Mouse (Mus musculus): ENCODE results near the gene Spag6l. TPM values are rescaled to one million over a fixed set of nuclear protein-coding genes. Genes with fewer than 3 reads are reported as not detected.
A peak's percentile ranks its signal among the peaks of the same experiment; 100 is the strongest.
"Not testable (repeated sequence)": the region's sequence is repeated elsewhere in the genome, so short reads cannot be mapped to it uniquely, and the experiment has no call there.

The Spag6l gene
- total RNA-seq (2017) = 6.2 and 7.3 TPM in 2 replicates

DNA sequence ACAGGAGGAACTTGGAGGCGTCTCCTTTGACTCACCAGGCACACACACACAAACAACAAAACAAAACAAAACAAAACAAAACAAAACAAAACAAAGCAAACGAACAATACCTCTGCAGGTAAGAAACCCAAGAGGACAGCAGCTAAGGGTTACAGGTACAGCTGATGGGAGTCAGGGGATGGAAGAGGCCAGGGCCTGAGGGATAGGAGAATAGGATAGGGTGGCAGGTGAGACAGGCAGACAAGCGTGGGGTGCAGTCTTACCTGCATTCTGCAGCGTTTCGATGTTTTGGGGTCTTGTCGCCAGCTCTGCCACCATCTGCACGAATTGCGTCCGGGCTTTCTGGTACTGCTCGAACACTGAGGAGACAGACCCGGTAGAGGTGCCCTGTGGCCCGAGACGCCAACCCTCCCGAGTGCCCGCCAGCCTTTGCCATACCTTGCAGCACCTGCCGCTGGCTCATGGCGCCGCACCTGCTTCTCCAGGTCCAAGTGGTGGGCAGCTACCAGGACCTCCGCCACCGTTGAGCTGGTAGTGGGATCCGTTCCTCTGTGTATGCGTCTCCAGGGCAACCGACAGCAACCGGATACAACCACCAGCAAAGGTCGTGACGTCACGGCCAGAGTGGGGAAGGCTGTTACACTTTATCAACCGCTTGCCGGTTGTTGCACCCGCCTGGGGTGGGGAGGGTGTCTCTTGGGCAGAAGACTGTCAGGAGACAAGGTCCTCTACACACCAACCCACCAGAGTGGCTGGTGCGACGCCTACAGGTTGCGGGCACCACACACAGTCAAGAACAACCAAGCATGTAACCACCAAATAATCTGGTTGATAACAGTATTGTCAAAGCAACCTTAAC, at the start of gene Spag6l:
TSS of gene Spag6l (minus strand) at position 700 of the 859 bp plus-strand sequence.
- peak; percentile 98 for ATAC-seq (replicated peaks in 1 of 2; ENCODE audit: insufficient read depth in 1 of 2, low FRiP score in 2 of 2, low TSS enrichment in 1 of 2, low read depth in 1 of 2, poor library complexity in 2 of 2, severe bottlenecking in 2 of 2)

DNA sequence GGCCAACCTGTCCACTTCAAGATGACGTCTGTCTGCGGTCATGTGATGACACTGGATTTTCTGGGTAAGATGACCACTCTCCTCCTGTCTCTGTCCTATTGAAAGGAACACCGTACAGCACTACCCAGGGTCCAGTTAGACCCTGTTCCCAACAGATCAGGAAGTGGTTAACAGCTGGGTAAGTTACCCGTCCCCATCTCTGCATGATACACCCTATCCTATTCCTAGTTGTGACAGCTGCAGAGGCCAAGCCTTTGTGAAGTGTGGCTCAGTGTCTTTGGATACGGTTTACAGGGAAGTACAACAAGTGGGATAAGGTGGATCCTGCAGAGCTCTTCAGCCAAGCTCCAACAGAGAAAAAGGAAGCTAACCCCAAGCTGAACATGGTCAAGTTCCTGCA, 49.8 kb upstream of the Spag6l start:
- no peak for ATAC-seq (replicated peaks in 1 of 2; ENCODE audit: insufficient read depth in 1 of 2, low FRiP score in 2 of 2, low TSS enrichment in 1 of 2, low read depth in 1 of 2, poor library complexity in 2 of 2, severe bottlenecking in 2 of 2)

DNA sequence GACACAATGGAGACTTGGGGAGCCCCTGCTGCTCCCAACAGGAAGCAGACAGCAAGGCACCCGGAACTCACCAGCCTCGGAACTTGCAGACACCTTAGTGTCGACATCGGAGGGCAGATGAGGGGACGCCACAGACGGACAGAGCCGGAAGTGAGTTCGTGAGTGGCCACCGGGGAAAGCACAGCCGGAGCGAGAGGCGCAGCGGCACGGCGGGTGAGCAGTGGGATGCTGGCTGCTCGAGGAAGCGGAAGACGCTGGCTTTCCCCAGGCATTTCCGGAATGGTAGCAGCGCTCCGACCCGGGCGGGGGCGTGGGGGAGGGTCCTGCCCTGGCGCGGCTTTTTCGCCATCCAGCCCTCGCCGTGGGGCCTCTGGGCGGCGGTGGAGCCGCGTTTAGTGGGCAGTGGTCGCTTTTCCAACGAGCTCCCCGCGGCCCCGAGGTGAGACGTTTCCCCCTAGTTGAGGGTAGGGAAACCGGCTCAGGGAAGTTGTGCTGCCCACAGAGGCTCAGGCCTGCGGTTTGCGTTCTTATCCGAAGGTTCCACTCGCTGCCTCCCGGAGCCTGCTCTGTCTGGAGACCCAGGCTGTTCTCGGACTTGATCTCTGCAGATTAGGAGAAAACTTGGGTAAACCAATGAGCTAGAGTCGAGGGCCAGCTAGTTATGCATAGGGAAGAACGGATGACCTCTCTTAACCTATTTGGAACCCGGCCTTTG, 41.5 kb upstream of the Spag6l start, which contains the start of the genes Top3b and Vpreb1:
TSS of gene Top3b (plus strand) at position 120 of the 715 bp plus-strand sequence.
TSS of gene Vpreb1 (minus strand) at position 227 of the 715 bp plus-strand sequence.
- peak; percentile 94 to 98 for ATAC-seq (replicated peaks in 1 of 2; ENCODE audit: insufficient read depth in 1 of 2, low FRiP score in 2 of 2, low TSS enrichment in 1 of 2, low read depth in 1 of 2, poor library complexity in 2 of 2, severe bottlenecking in 2 of 2)

DNA sequence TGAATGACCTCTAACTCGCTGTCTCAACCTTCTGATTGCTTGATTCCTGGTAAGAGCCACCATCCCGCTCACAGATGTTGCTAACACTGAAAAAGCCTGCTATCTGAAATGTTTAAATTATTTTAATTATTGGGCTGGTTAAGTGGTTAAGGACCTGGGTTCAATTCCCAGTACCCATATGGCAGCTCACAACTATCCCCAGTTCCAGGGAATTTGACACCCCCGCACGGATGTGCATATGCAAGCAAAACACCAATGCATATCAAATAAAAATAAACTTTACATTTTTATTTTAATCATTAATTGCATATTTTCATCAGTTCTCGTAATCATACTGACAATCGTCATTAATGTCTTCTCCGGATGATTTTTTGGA, 41.0 kb upstream of the Spag6l start:
- ATAC-seq (replicated peaks in 1 of 2; ENCODE audit: insufficient read depth in 1 of 2, low FRiP score in 2 of 2, low TSS enrichment in 1 of 2, low read depth in 1 of 2, poor library complexity in 2 of 2, severe bottlenecking in 2 of 2) = no peak

DNA sequence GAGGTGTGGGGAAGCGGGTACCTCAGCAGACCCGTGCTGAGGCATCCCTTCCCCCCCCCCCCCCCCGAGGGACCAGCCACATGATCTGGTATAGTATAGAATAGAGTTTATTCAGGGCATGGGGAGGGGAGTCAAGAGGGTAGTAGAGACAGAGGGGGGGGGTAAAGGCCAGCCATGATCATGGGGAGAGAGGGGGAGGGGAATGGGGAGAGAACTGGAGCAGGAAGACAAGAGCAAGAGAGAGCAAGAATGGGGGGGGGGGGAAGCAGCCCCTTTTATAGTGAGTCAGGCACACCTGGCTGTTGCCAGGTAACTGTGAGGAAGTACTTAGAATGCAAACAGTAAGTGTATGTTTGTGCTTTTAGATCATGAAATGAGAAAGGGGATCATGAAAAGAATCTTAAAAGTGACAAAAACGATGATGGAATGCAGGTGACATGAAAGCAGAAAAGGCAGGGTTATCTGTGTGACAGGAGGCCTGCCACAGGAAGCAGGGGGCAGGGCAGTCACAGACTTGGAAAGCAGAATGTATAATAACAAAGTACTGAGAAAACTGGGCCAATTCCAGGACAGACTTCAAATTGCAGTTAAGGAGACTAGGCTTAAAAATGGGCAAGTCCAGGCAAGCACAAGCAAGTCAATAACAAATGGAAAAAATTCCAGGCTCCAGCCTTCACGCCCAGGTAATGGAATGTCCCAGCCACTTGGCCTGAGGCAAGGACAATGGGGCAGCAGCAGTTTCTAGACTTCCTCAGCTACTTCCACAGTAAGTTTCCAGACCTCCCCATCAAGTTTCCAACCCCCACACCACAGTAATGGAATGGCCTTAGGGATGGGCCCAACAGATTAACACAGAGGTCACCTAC, 36.7 kb upstream of the Spag6l start:
- ATAC-seq (replicated peaks in 1 of 2; ENCODE audit: insufficient read depth in 1 of 2, low FRiP score in 2 of 2, low TSS enrichment in 1 of 2, low read depth in 1 of 2, poor library complexity in 2 of 2, severe bottlenecking in 2 of 2) = peak; percentile 14 to 16; a peak in 1 of 4 replicates

GRCm38 (mm10) chr16:16865217-16865616, 36.0 kb upstream of the Spag6l start:
- peak; percentile 91 for ATAC-seq (replicated peaks in 1 of 2; ENCODE audit: insufficient read depth in 1 of 2, low FRiP score in 2 of 2, low TSS enrichment in 1 of 2, low read depth in 1 of 2, poor library complexity in 2 of 2, severe bottlenecking in 2 of 2)

DNA sequence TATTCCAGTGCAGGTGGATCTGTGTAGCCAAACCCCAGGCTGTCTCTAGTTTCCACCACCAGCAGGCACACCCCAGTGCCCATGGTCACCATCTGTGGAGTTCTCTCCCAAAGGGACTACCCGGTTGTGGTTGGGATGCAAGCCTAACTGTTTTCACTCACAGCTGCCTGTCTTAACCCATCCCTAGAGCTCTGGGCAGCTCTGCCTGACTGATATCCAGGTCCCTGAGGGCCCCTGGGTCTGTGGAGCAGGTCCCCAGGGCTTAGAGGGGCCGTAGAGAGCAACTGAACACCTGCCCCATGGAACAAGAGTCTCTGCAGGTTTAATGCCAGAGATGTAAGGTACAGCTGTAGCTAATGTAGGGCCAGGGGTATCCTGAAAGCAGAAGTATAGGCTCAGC, 34.7 kb upstream of the Spag6l start, which contains the start of gene Igll1:
TSS of gene Igll1 (minus strand) at position 8 of the 400 bp plus-strand sequence.
- no peak for ATAC-seq (replicated peaks in 1 of 2; ENCODE audit: insufficient read depth in 1 of 2, low FRiP score in 2 of 2, low TSS enrichment in 1 of 2, low read depth in 1 of 2, poor library complexity in 2 of 2, severe bottlenecking in 2 of 2)

GRCm38 (mm10) chr16:16862288-16862687, 33.0 kb upstream of the Spag6l start:
- ATAC-seq (replicated peaks in 1 of 2; ENCODE audit: insufficient read depth in 1 of 2, low FRiP score in 2 of 2, low TSS enrichment in 1 of 2, low read depth in 1 of 2, poor library complexity in 2 of 2, severe bottlenecking in 2 of 2) = no peak

DNA sequence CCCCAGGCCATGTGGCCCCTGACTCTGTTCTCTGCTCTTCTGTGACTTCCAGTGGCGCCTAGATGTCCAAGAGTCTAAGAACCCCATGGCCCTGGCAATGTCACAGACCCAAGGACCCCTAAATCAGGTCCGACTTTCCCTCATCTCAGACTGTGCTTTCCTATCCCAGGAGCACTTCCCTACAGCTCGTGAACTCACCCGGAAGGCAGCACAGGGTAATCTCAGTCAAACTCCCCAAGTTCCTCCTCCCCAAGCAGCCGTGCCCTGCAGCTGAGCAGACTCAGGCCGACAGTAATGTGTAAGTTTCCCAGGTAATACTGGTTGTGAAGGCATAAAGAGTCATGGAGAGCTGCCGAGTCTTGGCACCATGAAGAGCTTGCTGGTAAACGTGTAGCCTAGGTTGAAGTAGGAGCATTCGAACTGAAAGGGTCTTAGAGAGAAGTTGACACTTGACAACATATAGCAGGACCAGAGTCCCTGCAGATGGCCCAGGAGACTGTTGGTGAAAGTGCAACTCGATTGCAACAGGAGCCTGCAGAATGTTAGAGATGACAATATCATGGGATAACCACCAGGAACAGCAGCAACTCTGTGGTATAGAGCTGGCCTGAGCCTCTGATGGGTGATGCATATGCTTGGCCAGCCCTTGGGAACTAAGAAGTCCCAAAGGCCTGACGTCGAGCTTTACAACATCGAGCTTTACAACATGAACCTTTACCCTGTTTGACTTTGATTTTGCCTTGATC, 27.6 kb upstream of the Spag6l start:
- ATAC-seq (replicated peaks in 1 of 2; ENCODE audit: insufficient read depth in 1 of 2, low FRiP score in 2 of 2, low TSS enrichment in 1 of 2, low read depth in 1 of 2, poor library complexity in 2 of 2, severe bottlenecking in 2 of 2) = no peak

DNA sequence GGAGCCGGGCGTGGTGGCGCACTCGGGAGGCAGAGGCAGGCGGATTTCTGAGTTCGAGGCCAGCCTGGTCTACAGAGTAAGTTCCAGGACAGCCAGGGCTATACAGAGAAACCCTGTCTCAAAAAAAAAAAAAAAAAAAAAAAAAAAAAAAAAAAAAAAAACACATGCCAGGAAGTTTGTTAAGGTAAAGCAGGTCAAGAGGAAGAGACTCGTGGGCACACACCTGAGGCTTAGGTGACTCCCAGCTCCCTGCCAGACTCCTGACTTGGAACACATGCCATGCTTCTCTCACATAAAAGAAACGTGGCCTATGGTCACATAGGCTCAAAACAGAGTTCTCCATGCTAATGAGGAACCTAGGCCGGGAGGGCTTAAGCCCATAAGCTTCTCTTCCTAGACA, 26.8 kb upstream of the Spag6l start:
- not testable (repeated sequence) for ATAC-seq (replicated peaks in 1 of 2; ENCODE audit: insufficient read depth in 1 of 2, low FRiP score in 2 of 2, low TSS enrichment in 1 of 2, low read depth in 1 of 2, poor library complexity in 2 of 2, severe bottlenecking in 2 of 2)

GRCm38 (mm10) chr16:16855541-16855940, 26.3 kb upstream of the Spag6l start:
- no peak for ATAC-seq (replicated peaks in 1 of 2; ENCODE audit: insufficient read depth in 1 of 2, low FRiP score in 2 of 2, low TSS enrichment in 1 of 2, low read depth in 1 of 2, poor library complexity in 2 of 2, severe bottlenecking in 2 of 2)

DNA sequence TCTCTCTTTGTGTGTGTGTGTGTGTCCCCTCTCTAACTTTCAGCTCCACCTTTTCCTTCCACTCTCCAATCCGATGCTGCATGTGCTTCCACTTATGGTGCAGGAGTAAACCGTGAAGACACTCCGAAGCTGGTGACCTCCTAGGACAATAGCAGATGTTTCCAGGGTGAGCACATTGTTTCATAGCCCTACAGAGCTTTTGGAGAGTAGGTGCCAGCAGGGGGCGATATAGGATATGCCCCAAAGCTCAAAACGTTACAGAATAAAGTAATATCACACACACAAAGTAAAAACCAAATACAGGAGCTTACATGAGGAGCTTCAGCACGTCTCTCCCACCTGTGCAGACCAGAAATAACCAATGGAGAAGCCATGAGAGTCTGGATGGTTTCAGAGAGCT, 25.6 kb upstream of the Spag6l start:
- peak; percentile 85 to 86 for ATAC-seq (replicated peaks in 1 of 2; ENCODE audit: insufficient read depth in 1 of 2, low FRiP score in 2 of 2, low TSS enrichment in 1 of 2, low read depth in 1 of 2, poor library complexity in 2 of 2, severe bottlenecking in 2 of 2)

DNA sequence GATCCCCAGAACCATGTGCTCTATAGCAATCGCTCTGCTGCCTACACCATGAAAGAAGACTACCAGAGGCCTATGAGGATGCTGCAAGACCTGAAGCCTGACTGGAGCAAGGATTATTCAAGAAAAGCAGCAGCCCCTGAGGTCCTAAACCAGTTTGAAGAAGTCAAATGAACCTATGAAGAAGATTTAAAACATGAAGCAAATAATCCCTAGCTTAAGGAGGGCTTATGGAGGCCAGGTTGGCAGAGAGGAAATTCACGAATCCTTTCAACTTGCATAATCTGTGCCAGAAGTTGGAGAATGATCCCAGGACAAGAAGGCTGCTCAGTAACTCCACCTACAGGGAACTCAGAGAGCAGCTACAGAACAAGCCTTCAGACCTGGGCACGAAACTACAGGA, 23.2 kb upstream of the Spag6l start:
- no peak for ATAC-seq (replicated peaks in 1 of 2; ENCODE audit: insufficient read depth in 1 of 2, low FRiP score in 2 of 2, low TSS enrichment in 1 of 2, low read depth in 1 of 2, poor library complexity in 2 of 2, severe bottlenecking in 2 of 2)

- no peak for ATAC-seq (replicated peaks in 1 of 2; ENCODE audit: insufficient read depth in 1 of 2, low FRiP score in 2 of 2, low TSS enrichment in 1 of 2, low read depth in 1 of 2, poor library complexity in 2 of 2, severe bottlenecking in 2 of 2)
Observed at GRCm38 (mm10) chr16:16849196-16849595, 19.9 kb upstream of the Spag6l start.

DNA sequence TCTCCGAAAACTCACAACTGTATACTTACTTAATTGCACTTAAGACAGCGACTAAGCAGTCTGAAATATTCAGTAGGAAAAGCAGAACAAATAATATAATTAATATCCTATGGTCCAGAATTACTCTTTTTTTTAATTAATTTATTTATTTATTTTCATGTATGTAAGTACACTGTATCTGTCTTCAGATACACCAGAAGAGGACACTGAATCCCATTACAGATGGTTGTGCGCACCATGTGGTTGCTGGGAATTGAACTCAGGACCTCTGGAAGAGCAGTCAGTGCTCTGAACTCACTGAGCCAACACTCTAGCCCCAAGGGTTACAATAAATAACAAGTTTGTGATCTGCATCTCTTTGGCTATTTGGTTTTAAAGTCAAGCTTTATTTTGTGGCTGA, 415 bp upstream of the Spag6l start:
- ATAC-seq (replicated peaks in 1 of 2; ENCODE audit: insufficient read depth in 1 of 2, low FRiP score in 2 of 2, low TSS enrichment in 1 of 2, low read depth in 1 of 2, poor library complexity in 2 of 2, severe bottlenecking in 2 of 2) = no peak

DNA sequence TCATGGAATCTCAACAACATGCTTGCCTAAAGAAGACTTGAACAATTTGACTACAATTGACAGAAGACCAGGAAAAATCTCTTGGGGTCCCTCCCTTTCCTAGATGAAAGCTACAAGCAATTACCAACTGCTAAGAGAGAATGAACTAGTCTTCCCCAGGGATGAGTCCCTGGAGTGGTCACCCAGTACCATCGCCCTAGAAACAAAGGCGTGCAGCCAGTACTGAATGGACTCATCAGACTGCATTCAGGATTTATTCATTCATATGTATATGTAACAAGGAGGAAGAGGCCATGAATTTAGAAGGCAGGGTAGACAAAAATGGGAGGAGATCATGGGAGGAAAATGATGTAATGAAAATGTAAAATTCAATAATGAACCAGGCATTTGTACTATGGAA, 3.0 kb downstream of the Spag6l start:
- no peak for ATAC-seq (replicated peaks in 1 of 2; ENCODE audit: insufficient read depth in 1 of 2, low FRiP score in 2 of 2, low TSS enrichment in 1 of 2, low read depth in 1 of 2, poor library complexity in 2 of 2, severe bottlenecking in 2 of 2)

DNA sequence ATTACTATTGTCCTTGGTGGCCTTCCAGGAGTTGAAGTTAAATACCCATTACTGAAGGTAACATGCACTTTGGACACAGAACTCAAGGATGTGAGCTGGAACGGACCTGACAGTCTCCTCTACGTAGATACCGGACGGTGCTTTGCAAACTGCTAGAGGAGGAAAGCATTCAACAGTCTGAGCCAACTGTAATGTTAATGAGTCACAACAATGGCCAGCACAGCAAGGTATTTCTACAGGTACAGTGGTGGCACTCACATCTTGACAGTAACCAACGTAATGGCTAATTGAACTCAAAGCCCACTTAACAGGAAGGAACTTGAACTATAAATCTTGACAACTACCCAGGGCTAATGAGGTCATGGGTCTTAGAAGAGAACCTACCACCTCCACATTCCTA, 3.8 kb downstream of the Spag6l start:
- no peak for ATAC-seq (replicated peaks in 1 of 2; ENCODE audit: insufficient read depth in 1 of 2, low FRiP score in 2 of 2, low TSS enrichment in 1 of 2, low read depth in 1 of 2, poor library complexity in 2 of 2, severe bottlenecking in 2 of 2)

Measured in hematopoietic stem cell, adult 5-6 weeks (primary cell).